In the genomic region with DNA sequence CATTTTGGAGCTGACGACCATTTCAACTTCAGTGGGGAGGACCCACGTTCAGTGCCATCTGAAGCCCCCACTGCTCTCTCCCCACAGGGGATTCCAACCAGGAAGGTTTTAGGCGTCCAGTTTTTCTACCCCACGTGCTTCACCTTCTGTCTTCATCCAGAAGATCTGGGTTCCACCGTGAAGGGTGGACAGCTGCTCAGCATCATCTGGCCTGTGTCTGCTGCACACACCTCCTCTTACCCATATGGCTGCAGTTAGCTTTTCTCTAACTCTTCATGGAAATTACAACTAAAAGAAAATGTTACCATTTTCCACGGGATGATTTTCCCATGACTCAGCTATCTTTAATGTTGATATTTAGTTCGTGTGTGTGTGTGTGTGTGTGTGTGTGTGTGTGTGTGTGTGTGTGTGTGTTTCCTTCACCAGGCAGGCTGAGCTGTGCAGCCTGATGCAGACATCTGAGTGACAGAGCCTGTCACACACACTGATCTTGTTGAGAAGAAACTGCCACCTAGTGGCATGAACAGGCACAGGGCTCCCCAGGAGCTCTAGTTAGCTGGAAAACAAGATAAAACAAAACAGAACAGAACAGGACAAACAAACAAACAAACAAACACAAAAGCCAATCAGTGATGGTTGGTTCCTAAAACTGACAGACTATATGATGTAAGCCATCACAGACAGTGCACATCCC, we compare ENCODE assay signal across 8 mouse cellular contexts.
A peak's percentile ranks its signal among the peaks of the same experiment; 100 is the strongest.
DNase-seq lines count a peak whose midpoint lies in the region; ATAC-seq and TF ChIP-seq lines count a peak whose summit lies in the region.

No protein-coding gene starts in this region.

- TF ChIP-seq POLR2A in ES-Bruce4 (IDR thresholded peaks at IDR 0.05; ENCODE audit: insufficient read depth, low read length) = no peak

- H3K4me2 ChIP-seq in heart, embryonic 11.5 days = no peak overlapping the region
- H3K4me2 ChIP-seq in kidney, embryonic 16.5 days (replicated peaks; ENCODE audit: low read depth, low read length) = no peak overlapping the region

- WGBS in heart, embryonic 11.5 days (ENCODE audit: insufficient replicate concordance) = 52% methylated on average over 7 of the region's 7 CpGs
- 54% methylated on average over 7 of the region's 7 CpGs for WGBS in kidney, embryonic 16.5 days

- H3K27me3 ChIP-seq in heart, embryonic 11.5 days (ENCODE audit: control insufficient read depth, insufficient read depth, low read length) = peaks cover 2% of the 10 kb centered on the region; the same call in 1 of the 2 replicates
- H3K27me3 ChIP-seq in ES-Bruce4 (ENCODE audit: control insufficient read depth, insufficient read depth, low read length, poor library complexity, severe bottlenecking) = no peaks in the 10 kb centered on the region; the same call in 1 of the 2 replicates
- no peaks in the 10 kb centered on the region for H3K27me3 ChIP-seq in kidney, embryonic 16.5 days (ENCODE audit: insufficient read depth, low read length)
- no peaks in the 10 kb centered on the region for H3K27me3 ChIP-seq in splenic B cell, adult 2 months (ENCODE audit: control insufficient read depth, insufficient read depth, low read length, poor library complexity, severe bottlenecking)

- H3K4me3 ChIP-seq in heart, embryonic 11.5 days (ENCODE audit: low read depth, low read length) = no peak overlapping the region
- H3K4me3 ChIP-seq in ES-Bruce4 (ENCODE audit: low read depth, low read length) = no peak overlapping the region
- no peak overlapping the region for H3K4me3 ChIP-seq in kidney, embryonic 16.5 days (ENCODE audit: low read length)

- no peak for ATAC-seq in heart, embryonic 11.5 days (replicated peaks; ENCODE audit: insufficient number of reproducible peaks, low FRiP score, low TSS enrichment)
- ATAC-seq in kidney, embryonic 16.5 days (ENCODE audit: low FRiP score, low TSS enrichment) = peak; percentile 67

- H3K36me3 ChIP-seq in heart, embryonic 11.5 days (ENCODE audit: control insufficient read depth, insufficient read depth, low read length) = no peaks in the 10 kb centered on the region
- H3K36me3 ChIP-seq in ES-Bruce4 (ENCODE audit: control insufficient read depth, insufficient read depth, low read length, poor library complexity, severe bottlenecking) = no peaks in the 10 kb centered on the region
- H3K36me3 ChIP-seq in kidney, embryonic 16.5 days (ENCODE audit: insufficient read depth, low read length) = no peaks in the 10 kb centered on the region
- no peaks in the 10 kb centered on the region for H3K36me3 ChIP-seq in splenic B cell, adult 2 months (ENCODE audit: control insufficient read depth, insufficient read depth, low read length, poor library complexity, severe bottlenecking)

- peak; percentile 54 for TF ChIP-seq CTCF in ES-Bruce4 (IDR thresholded peaks at IDR 0.05; ENCODE audit: low read depth, low read length)

- H3K27ac ChIP-seq in heart, embryonic 11.5 days (ENCODE audit: low read depth, low read length) = no peak overlapping the region
- H3K27ac ChIP-seq in ES-Bruce4 (ENCODE audit: insufficient read depth, low read length) = no peak overlapping the region
- H3K27ac ChIP-seq in kidney, embryonic 16.5 days (ENCODE audit: low read length) = no peak overlapping the region

- no peak for TF ChIP-seq EP300 in ES-Bruce4 (IDR thresholded peaks at IDR 0.05; ENCODE audit: insufficient read depth, low read depth, low read length)

- peaks cover 2% of the 10 kb centered on the region; the same call in 1 of the 2 replicates for H3K4me1 ChIP-seq in heart, embryonic 11.5 days (ENCODE audit: control insufficient read depth, insufficient read depth, low read length)
- no peaks in the 10 kb centered on the region for H3K4me1 ChIP-seq in ES-Bruce4 (ENCODE audit: control insufficient read depth, insufficient read depth, low read length)
- H3K4me1 ChIP-seq in kidney, embryonic 16.5 days (ENCODE audit: insufficient read depth, low read length) = no peaks in the 10 kb centered on the region

- DNase-seq in heart, postnatal 4 days = peak; percentile 25
- peak; percentile 9 for DNase-seq in embryo, embryonic 9.5 days (ENCODE audit: extremely low spot score)
- DNase-seq in lung, postnatal 36 days = peak; percentile 46
- peak; percentile 67 for DNase-seq in splenic B cell, adult 2 months (ENCODE audit: low read depth, low spot score)
- DNase-seq in testis, postnatal 10 days (ENCODE audit: low spot score) = no peak

- no peaks in the 10 kb centered on the region for H3K9me3 ChIP-seq in heart, embryonic 11.5 days (replicated peaks; ENCODE audit: control insufficient read depth, low read length)
- H3K9me3 ChIP-seq in ES-Bruce4 (replicated peaks; ENCODE audit: control insufficient read depth, insufficient read depth, low read length, poor library complexity, severe bottlenecking) = no peaks in the 10 kb centered on the region
- no peaks in the 10 kb centered on the region for H3K9me3 ChIP-seq in kidney, embryonic 16.5 days (ENCODE audit: low read length)

- no peak overlapping the region for H3K9ac ChIP-seq in heart, embryonic 11.5 days (ENCODE audit: low read depth, low read length)
- no peak overlapping the region for H3K9ac ChIP-seq in ES-Bruce4 (ENCODE audit: low read depth, poor library complexity, severe bottlenecking)
- H3K9ac ChIP-seq in kidney, embryonic 16.5 days (replicated peaks; ENCODE audit: low read length) = no peak overlapping the region
